Mouse (Mus musculus): ENCODE measurements around the gene Tra2b.
"Not testable (repeated sequence)": the region's sequence is repeated elsewhere in the genome, so short reads cannot be mapped to it uniquely, and the experiment has no call there.

The Tra2b gene

DNA sequence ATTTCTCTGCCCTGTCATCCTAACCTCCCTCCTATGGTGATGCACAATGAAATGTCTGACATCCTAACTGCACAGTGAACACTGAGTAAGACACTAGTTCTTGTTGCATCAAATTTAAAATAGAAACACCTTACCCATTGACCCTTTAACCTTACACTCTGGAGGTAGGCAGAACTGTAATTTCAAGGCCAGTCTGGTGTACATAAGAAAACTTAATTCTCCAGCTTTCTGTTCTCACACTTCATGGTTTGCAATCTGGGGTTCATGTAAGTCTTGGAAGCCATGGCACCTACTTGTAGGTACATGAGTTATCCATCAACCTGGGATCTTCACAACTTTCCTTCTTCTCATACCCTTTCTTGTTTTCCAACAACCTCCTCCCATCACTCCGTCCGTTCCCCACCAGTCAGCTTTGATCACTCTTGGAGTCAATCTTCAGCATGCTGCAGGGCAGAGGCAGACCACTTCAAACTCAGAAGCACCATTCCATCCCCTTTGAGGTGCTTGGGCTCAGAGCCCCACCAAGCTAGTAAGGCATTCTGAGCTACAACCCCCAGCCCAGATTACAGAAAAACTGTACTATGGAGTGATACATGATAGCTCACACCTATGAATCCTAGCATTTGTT, 23.5 kb downstream of the Tra2b start:
- DNase-seq (ENCODE audit: low spot score in 2 of 2) = no peak

GRCm38 (mm10) chr16:22241376-22242238, 24.2 kb downstream of the Tra2b start:
- DNase-seq (ENCODE audit: low spot score in 2 of 2) = no peak

DNA sequence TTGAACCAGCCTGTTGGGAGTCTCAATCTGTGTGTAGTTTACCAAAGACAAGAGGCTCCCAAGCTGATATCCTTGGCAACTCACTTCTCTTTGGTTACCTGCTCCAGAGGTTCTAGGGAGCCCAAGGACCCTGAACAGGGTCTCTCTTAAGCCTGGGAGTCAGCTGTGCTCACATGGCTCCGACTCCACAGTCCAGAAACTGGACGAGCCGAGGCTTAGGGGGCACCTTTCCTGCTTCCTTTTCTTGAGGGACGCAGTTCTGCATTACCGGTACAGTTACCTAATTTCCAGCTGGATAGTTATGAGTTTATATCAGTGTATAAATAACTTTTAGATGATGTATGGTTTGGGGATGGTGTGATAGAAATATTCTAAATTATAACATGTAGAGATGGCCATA, 24.9 kb downstream of the Tra2b start:
- DNase-seq (ENCODE audit: low spot score in 2 of 2) = no peak

DNA sequence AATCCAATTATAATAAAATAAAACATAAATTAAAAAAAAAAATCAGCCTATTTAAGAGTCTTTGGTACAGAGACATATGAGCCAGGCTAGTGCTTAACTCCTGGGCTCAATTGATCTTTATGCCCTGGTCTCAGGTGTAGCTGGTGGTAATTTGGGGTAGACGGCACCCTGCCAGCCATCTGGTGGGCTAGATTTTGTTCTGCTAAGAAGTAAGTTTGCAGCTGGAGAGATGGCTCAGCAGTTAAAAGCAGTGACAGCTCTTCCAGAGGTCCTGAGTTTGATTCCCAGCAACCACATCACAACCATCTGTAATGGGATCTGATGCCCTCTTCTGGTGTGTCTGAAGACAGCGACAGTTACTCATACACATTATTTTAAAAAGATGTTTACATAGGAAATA, 25.8 kb downstream of the Tra2b start:
- no peak for DNase-seq (ENCODE audit: low spot score in 2 of 2)

- no peak for DNase-seq (ENCODE audit: low spot score in 2 of 2)
Observed at GRCm38 (mm10) chr16:22238928-22239620, 26.7 kb downstream of the Tra2b start.

DNA sequence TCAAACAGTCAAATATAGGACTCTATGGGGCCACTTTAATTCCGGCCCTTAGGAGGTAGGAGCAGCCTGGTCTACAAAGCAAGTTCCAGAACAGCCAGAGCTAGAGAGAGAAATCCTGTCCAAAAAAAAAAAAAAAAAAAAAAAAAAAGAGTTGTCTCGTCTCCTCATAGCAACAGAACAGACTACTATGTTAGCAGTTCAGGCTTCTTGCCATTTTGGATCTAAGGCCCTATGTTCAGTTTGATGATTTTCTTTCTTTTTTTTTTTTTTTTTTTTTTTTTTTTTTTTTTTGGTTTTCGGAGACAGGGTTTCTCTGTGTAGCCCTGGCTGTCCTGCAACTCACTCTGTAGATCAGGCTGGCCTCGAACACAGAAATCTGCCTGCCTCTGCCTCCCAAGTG, 27.4 kb downstream of the Tra2b start:
- not testable (repeated sequence) for DNase-seq (ENCODE audit: low spot score in 2 of 2)

DNA sequence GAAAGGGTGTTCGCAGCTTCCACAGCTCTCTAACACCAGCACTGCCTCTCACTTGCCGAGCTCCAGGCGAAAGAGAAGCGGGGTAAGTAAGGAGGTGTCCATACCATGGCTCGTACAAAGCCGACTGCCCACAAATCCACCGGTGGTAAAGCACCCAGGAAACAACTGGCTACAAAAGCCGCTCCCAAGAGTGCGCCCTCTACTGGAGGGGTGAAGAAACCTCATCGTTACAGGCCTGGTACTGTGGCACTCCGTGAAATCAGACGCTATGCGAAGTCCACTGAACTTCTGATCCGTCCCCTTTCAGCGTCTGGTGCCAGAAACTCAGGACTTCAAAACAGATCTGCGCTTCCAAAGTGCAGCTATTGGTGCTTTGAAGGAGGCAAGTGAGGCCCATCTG, 29.0 kb downstream of the Tra2b start:
- no peak for DNase-seq (ENCODE audit: low spot score in 2 of 2)

DNA sequence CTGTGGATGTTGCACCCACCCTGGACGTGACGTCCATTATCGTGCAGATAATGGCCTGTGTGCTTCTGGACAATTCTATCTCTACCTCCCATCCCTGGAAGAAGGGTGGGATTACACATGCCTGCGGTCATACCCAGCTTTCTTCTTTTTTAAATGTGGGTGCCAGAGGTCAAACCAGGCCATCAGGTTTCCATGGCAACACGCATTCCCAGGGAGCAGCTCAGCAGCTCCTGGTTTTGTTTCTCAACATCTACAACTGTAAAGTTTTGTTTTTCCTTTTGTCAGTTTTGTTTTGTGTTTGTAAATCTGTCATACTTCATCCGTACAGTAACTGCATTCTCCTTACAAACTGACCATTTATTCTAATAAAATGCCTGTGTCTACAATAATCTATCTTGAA, 31.3 kb downstream of the Tra2b start:
- no peak for DNase-seq (ENCODE audit: low spot score in 2 of 2)

DNA sequence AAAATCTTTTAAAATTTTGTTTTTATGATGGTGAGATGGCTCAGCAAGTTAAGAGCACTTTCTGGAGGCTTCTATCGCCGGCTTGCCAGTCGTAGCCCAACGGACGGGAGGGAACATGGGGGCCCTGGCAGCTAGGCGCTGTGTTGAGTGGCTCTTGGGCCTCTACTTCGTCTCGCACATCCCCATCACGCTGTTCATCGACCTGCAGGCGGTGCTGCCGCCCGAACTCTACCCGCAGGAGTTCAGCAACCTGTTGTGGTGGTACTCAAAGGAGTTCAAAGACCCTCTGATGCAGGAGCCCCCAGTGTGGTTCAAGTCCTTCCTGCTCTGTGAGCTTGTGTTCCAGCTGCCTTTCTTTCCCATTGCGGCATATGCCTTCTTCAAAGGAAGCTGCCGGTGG, 35.5 kb downstream of the Tra2b start:
- not testable (repeated sequence) for DNase-seq (ENCODE audit: low spot score in 2 of 2)

DNA sequence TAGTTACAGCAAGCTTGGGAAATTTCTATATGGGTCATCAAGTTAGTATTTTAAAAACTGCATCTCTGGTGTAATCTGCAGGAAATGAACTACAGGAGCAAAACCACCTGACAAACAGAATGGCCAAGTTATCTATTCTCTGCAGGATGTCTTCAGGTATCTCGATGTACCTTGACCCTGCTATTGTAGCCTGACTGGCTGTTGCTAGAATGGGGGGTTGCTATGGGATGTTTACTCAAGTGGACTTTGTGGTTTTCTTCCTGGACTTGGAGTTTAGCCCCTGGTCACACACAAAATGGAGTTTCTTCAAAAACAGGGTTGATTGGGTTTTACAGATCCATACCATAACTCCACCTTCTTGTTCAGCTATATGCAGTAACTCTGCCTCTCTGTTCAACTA, 62.3 kb downstream of the Tra2b start:
- DNase-seq (ENCODE audit: low spot score in 2 of 2) = no peak

GRCm38 (mm10) chr16:22201858-22202257, 63.9 kb downstream of the Tra2b start:
- DNase-seq (ENCODE audit: low spot score in 2 of 2) = no peak

GRCm38 (mm10) chr16:22200476-22200875, 65.3 kb downstream of the Tra2b start:
- DNase-seq (ENCODE audit: low spot score in 2 of 2) = no peak
